Mouse (Mus musculus) heart, embryonic 13.5 days (tissue): ENCODE data around the gene Zfp329. TPM values are rescaled to one million over a fixed set of nuclear protein-coding genes. Genes with fewer than 3 reads are reported as not detected.
"Not testable (repeated sequence)": the region's sequence is repeated elsewhere in the genome, so short reads cannot be mapped to it uniquely, and the experiment has no call there.

ENCODE experiments used
- ATAC-seq: fragments of 200-750 bp; cut with Nextera tagmentation; 2 replicates; pipeline ENCODE4 v1.8.0; 2017; ENCODE audit warnings: moderate TSS enrichment; ENCODE audit not compliant: insufficient number of reproducible peaks, low FRiP score, low TSS enrichment; ENCODE audit errors: extremely low read depth
- H3K27ac ChIP-seq: fragments of 300-500 bp; sonication (generic); replicated peaks from 2 replicates; pipeline ENCODE4 v1.5.1; 2015; ENCODE audit warnings: moderate library complexity, mild to moderate bottlenecking, inconsistent platforms
- H3K27me3 ChIP-seq: fragments of 300-500 bp; sonication (generic); replicated peaks from 2 replicates; pipeline ENCODE4 v1.6.1; 2015; ENCODE audit warnings: mild to moderate bottlenecking, inconsistent platforms
- H3K36me3 ChIP-seq: fragments of 300-500 bp; sonication (generic); 2 replicates; pipeline ENCODE4 v1.6.1; 2015; ENCODE audit warnings: mild to moderate bottlenecking, inconsistent platforms
- H3K4me1 ChIP-seq: fragments of 300-500 bp; sonication (generic); 2 replicates; pipeline ENCODE4 v1.6.1; 2015; ENCODE audit warnings: inconsistent platforms
- H3K4me2 ChIP-seq: fragments of 300-500 bp; sonication (generic); 2 replicates; pipeline ENCODE4 v1.6.1; 2015; ENCODE audit warnings: inconsistent platforms, mild to moderate bottlenecking, moderate library complexity
- H3K4me3 ChIP-seq: fragments of 300-500 bp; sonication (generic); 2 replicates; pipeline ENCODE4 v1.5.1; 2015; ENCODE audit warnings: moderate library complexity, mild to moderate bottlenecking, inconsistent platforms
- H3K9ac ChIP-seq: fragments of 300-500 bp; sonication (generic); 2 replicates; pipeline ENCODE4 v1.6.1; 2015; ENCODE audit warnings: inconsistent platforms, mild to moderate bottlenecking, moderate library complexity
- H3K9me3 ChIP-seq: fragments of 300-500 bp; sonication (generic); 2 replicates; pipeline ENCODE4 v1.6.1; 2016; ENCODE audit warnings: inconsistent platforms
- WGBS: fragments of 180-500 bp; shearing (Covaris S2); methylation state at CpG from one replicate; pipeline ENCODE4 v1.1.7; 2015; ENCODE audit warnings: mixed read lengths; 5-methylcytosine and 5-hydroxymethylcytosine counted together
- polyA plus RNA-seq: library from polyadenylated mRNA; unstranded; fragments of >200 nt; fragmentation: Nextera tagmentation; extraction: Ambion mirVana; gene quantifications from 2 replicates; pipeline ENCODE4 v1.2.1, GENCODE M21; 2015

Gene Zfp329
- polyA plus RNA-seq: 10.2 and 11.6 TPM in 2 replicates

GRCm38 (mm10) chr7:12818521-12819295 lies at the start of gene Zfp329:
TSS of gene Zfp329 (minus strand) at chr7:12818858.
- WGBS: under 1% methylated on average over 40 of the region's 40 CpGs
- peak; percentile 90 for ATAC-seq
- H3K27ac ChIP-seq: peak within 1 kb of the TSS; percentile 68

GRCm38 (mm10) chr7:12835779-12836178 lies 17.1 kb upstream of the Zfp329 start:
- peak overlapping the region; percentile 72 for H3K4me3 ChIP-seq
- peaks cover 10% of the 10 kb centered on the region; the same call in 1 of the 2 replicates for H3K4me1 ChIP-seq
- peak overlapping the region; percentile 71 for H3K4me2 ChIP-seq
- 92% methylated on average over 4 of the region's 4 CpGs for WGBS
- no peaks in the 10 kb centered on the region for H3K27me3 ChIP-seq
- H3K27ac ChIP-seq: no peak overlapping the region
- H3K9ac ChIP-seq: no peak overlapping the region
- peaks cover 45% of the 10 kb centered on the region for H3K9me3 ChIP-seq
- no peak for ATAC-seq
- peaks cover 47% of the 10 kb centered on the region for H3K36me3 ChIP-seq

More at GRCm38 (mm10) chr7:12818521-12819295, at the start of gene Zfp329:
- Histone ChIP-seq H3K4me1 (peaks cover 8% of the 10 kb centered on the region), H3K36me3 (peaks cover 24% of the 10 kb centered on the region), H3K4me3 (peak within 1 kb of the TSS; percentile 77), H3K27me3 (no peaks in the 10 kb centered on the region), H3K9ac (peak within 1 kb of the TSS; percentile 91), H3K4me2 (peak within 1 kb of the TSS; percentile 74), H3K9me3 (peaks cover 19% of the 10 kb centered on the region)

DNA sequence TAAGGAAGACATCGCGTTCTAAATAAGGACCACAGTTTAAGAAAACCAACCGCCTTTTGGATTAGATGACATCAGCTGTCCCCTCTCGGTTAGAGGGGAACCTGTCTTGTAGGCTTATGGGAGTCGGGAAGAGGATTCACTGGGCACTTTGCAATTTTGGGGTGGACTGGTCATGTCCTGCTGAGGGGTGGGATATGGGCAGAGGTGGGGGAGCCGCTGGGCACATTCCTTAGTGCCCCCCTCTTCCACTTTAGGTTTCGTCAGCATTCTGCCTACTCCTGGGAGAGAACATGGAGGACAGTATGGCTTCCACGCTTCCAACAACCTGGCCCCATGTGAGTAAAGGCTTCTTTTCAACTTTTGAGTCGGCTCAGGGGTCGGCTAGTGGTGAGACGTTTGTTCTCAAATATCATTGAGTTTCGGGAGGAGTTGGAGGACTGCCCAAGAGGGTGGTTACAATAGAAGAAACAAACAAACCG lies 16.6 kb upstream of the Zfp329 start:
- H3K27ac ChIP-seq: peak overlapping the region; percentile 74
- peak overlapping the region; percentile 86 for H3K9ac ChIP-seq
- ATAC-seq: no peak

GRCm38 (mm10) chr7:12834162-12835120 lies 15.8 kb upstream of the Zfp329 start, which contains the start of gene Zfp110:
TSS of gene Zfp110 (plus strand) at chr7:12834761.
- ATAC-seq: peak; percentile 87
- 4% methylated on average over 47 of the region's 47 CpGs for WGBS

More for the DNA sequence above, 16.6 kb upstream of the Zfp329 start:
- Histone ChIP-seq H3K36me3 (peaks cover 42% of the 10 kb centered on the region), H3K4me1 (peaks cover 10% of the 10 kb centered on the region; the same call in 1 of the 2 replicates), H3K9me3 (peaks cover 40% of the 10 kb centered on the region), H3K4me2 (peak overlapping the region; percentile 71), H3K4me3 (peak overlapping the region; percentile 72), H3K27me3 (no peaks in the 10 kb centered on the region)
- WGBS: 46% methylated on average over 13 of the region's 13 CpGs

GRCm38 (mm10) chr7:12815566-12815965 lies 3.1 kb downstream of the Zfp329 start:
- no peak overlapping the region for H3K27ac ChIP-seq
- H3K4me1 ChIP-seq: peaks cover 8% of the 10 kb centered on the region
- H3K9me3 ChIP-seq: peaks cover 35% of the 10 kb centered on the region
- H3K4me2 ChIP-seq: no peak overlapping the region
- no peak overlapping the region for H3K4me3 ChIP-seq
- no peaks in the 10 kb centered on the region for H3K27me3 ChIP-seq
- no peak for ATAC-seq
- no peak overlapping the region for H3K9ac ChIP-seq
- H3K36me3 ChIP-seq: peaks cover 54% of the 10 kb centered on the region
- WGBS: 93% methylated on average over 8 of the region's 8 CpGs

More at GRCm38 (mm10) chr7:12834162-12835120, 15.8 kb upstream of the Zfp329 start, which contains the start of gene Zfp110:
- no peaks in the 10 kb centered on the region for H3K27me3 ChIP-seq
- H3K27ac ChIP-seq: peak within 1 kb of the TSS; percentile 74
- peak within 1 kb of the TSS; percentile 72 for H3K4me3 ChIP-seq
- H3K36me3 ChIP-seq: peaks cover 35% of the 10 kb centered on the region
- H3K9me3 ChIP-seq: peaks cover 35% of the 10 kb centered on the region
- H3K4me1 ChIP-seq: peaks cover 10% of the 10 kb centered on the region; the same call in 1 of the 2 replicates
- peak within 1 kb of the TSS; percentile 71 for H3K4me2 ChIP-seq
- peak within 1 kb of the TSS; percentile 86 for H3K9ac ChIP-seq

GRCm38 (mm10) chr7:12803727-12804071 lies 15.0 kb downstream of the Zfp329 start:
- peak overlapping the region; percentile 85 for H3K9ac ChIP-seq
- H3K27me3 ChIP-seq: no peaks in the 10 kb centered on the region
- peaks cover 27% of the 10 kb centered on the region for H3K36me3 ChIP-seq
- ATAC-seq: no peak
- peaks cover 20% of the 10 kb centered on the region; the same call in 1 of the 2 replicates for H3K4me1 ChIP-seq
- peak overlapping the region; percentile 77 for H3K27ac ChIP-seq
- WGBS: under 1% methylated on average over 16 of the region's 16 CpGs
- H3K4me3 ChIP-seq: peak overlapping the region; percentile 65
- H3K9me3 ChIP-seq: peaks cover 5% of the 10 kb centered on the region
- peak overlapping the region; percentile 95 for H3K4me2 ChIP-seq

DNA sequence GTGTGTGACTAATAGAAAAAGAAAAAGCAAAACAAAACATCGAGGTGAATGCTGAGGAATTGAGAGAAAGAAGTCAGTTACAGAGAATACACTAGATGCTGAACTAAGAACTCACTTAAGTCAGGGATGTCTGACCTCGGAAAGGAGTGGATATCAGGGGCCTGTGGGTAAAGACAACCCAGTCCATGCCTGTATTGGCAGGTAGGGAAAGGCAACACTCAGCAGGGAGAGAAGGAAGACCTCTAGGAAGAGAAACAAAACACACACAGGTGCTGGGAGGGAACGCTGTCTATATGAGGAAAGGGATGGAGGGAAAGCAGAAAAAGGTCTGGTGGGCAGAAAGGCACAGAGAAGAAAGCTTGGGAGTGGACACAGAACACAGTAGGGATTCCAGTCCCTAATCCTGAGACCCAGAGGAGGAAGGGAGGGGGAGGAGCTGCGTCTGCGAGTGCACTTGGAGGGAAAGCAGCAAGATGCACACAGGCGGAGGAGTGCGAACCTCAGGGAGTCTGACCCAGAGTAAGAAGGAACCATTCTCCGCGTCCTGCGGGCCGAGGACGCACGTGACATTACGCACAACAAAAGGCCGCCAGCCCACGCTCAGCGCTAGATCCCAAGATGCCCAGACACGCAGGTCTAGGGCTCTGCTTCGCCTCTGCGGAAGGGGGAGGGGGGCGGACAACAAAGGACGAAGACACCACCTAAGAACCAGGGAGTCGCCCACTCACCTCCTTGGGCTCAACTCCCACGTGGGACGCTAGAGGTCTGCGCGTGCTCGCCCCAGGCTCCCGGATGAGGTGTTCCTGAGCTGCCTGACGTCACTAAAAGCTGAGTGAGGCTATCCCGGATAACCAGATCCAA lies 15.6 kb downstream of the Zfp329 start, which contains the start of gene Zscan18:
Gene Zscan18, minus strand, starts transcription at position 770 of the 861 bp plus-strand sequence.
- peaks cover 20% of the 10 kb centered on the region; the same call in 1 of the 2 replicates for H3K4me1 ChIP-seq

DNA sequence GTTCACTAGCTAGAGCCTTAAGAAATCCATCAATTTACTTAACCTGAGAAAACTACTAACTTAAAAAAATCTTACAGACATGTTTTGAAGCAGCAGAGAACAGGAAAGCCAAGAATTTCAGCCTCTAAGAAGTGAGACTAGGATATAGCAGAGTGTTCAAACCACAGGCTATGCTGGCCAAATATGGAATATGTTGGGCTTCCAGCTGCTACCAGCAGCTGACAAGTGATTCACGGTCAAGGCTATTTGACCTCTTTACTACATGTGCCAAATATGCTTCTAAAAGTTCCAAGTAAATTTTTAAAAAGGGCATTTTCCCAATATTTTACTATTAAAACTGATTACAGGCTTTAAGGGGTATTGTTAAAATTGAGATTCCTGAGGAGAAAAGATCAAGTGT lies 19.1 kb downstream of the Zfp329 start:
- H3K4me3 ChIP-seq: no peak overlapping the region
- H3K36me3 ChIP-seq: peaks cover 24% of the 10 kb centered on the region
- no peak for ATAC-seq
- peaks cover 20% of the 10 kb centered on the region; the same call in 1 of the 2 replicates for H3K4me1 ChIP-seq
- 47% methylated on average over 1 of the region's 1 CpGs for WGBS
- no peaks in the 10 kb centered on the region for H3K27me3 ChIP-seq
- peak overlapping the region; percentile 82 for H3K27ac ChIP-seq
- peaks cover 25% of the 10 kb centered on the region for H3K9me3 ChIP-seq
- peak overlapping the region; percentile 44 for H3K4me2 ChIP-seq
- no peak overlapping the region for H3K9ac ChIP-seq

More for the DNA sequence above, 15.6 kb downstream of the Zfp329 start, which contains the start of gene Zscan18:
- peak within 1 kb of the TSS; percentile 95 for H3K4me2 ChIP-seq
- peaks cover 4% of the 10 kb centered on the region for H3K9me3 ChIP-seq
- peaks cover 25% of the 10 kb centered on the region for H3K36me3 ChIP-seq
- no peaks in the 10 kb centered on the region for H3K27me3 ChIP-seq
- peak within 1 kb of the TSS; percentile 85 for H3K9ac ChIP-seq
- peak within 1 kb of the TSS; percentile 65 for H3K4me3 ChIP-seq
- peak; percentile 80 for ATAC-seq
- peak within 1 kb of the TSS; percentile 77 for H3K27ac ChIP-seq
- WGBS: 5% methylated on average over 31 of the region's 31 CpGs

DNA sequence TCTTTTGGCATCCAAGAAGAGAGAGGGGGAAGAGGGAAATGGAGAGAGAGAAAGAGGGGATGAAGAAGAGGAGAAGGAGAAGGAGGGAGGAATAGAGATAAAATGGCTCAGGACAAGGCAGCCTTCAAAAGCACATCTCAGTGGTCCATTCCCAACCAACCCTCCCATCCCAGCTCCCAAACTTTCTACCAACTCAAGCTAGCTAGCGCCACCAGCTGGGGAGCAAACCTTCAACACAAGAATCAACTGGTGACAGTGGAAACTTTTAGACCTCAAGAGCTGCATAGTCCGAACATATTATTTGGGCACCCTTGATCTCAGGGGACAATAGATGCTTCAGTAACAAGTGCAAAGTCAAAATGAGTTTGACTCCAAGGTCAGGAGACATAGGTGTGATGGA lies 20.7 kb downstream of the Zfp329 start:
- 60% methylated on average over 2 of the region's 2 CpGs for WGBS
- Histone ChIP-seq H3K4me3 (no peak overlapping the region), H3K9me3 (peaks cover 27% of the 10 kb centered on the region), H3K27me3 (no peaks in the 10 kb centered on the region), H3K4me1 (peaks cover 12% of the 10 kb centered on the region; the same call in 1 of the 2 replicates), H3K4me2 (no peak overlapping the region), H3K9ac (no peak overlapping the region), H3K36me3 (peaks cover 24% of the 10 kb centered on the region), H3K27ac (no peak overlapping the region)
- ATAC-seq: no peak

- H3K4me3 ChIP-seq, ATAC-seq, H3K4me1 ChIP-seq, H3K27me3 ChIP-seq, H3K4me2 ChIP-seq, H3K9ac ChIP-seq, H3K27ac ChIP-seq: not testable (repeated sequence)
- WGBS: 82% methylated on average over 11 of the region's 11 CpGs
- Histone ChIP-seq H3K9me3 (peaks cover 21% of the 10 kb centered on the region), H3K36me3 (peaks cover 17% of the 10 kb centered on the region)
Measured at GRCm38 (mm10) chr7:12792624-12793023, 26.0 kb downstream of the Zfp329 start.
